Mouse (Mus musculus) left cerebral cortex, postnatal 14 days (tissue): ENCODE measurements around the gene Utp15. TPM values are rescaled to one million over a fixed set of nuclear protein-coding genes. Genes with fewer than 3 reads are reported as not detected.
A peak's percentile ranks its signal among the peaks of the same experiment; 100 is the strongest.

Source experiments
- DNase-seq, 2 experiments: peaks; one replicate each; pipeline ENCODE4 v3.0.0; 2021 to 2022; ENCODE audit warnings: low spot score in 2 of 2, mixed read lengths in 1 of 2
- intact Hi-C: fragments of 180-260 bp; cut with DNase I; formaldehyde crosslinking; loops from one replicate; pipeline ENCODE4 v1.15.1; 2025
- total RNA-seq, 2 experiments: library from RNA; stranded (reverse); gene quantifications; 2 replicates each; pipeline ENCODE4 v1.2.3; 2021

Utp15 gene
- total RNA-seq, 2 experiments from 2014 or later = 18.1 to 18.8 TPM

- intact Hi-C loops = loop anchor here (5.0 kb wide), 2 partner anchors 33 to 53 kb away; partner anchors contain the start of gene Btf3
Measured at GRCm38 (mm10) chr13:98264111-98264510, 1.3 kb upstream of the Utp15 start.

GRCm38 (mm10) chr13:98263458-98263987 is 682 bp upstream of the Utp15 start:
- intact Hi-C loops = loop anchor here (5.0 kb wide), 2 partner anchors 34 to 54 kb away; partner anchors contain the start of gene Btf3
- DNase-seq = no peak

More at GRCm38 (mm10) chr13:98264111-98264510, 1.3 kb upstream of the Utp15 start:
- no peak for DNase-seq

- DNase-seq = peak; percentile 78 to 91
- intact Hi-C loops = no loop called here
Measured at GRCm38 (mm10) chr13:98254921-98255320, 7.9 kb downstream of the Utp15 start.

GRCm38 (mm10) chr13:98249594-98249993 is 13.2 kb downstream of the Utp15 start:
- intact Hi-C loops = loop anchor here (10.0 kb wide), 1 partner anchor 1015 kb away; no protein-coding TSS in a partner anchor
- no peak for DNase-seq

- DNase-seq = no peak
- intact Hi-C loops = loop anchor here (10.0 kb wide), 1 partner anchor 1011 kb away; no protein-coding TSS in a partner anchor
Measured at GRCm38 (mm10) chr13:98245386-98245785, 17.5 kb downstream of the Utp15 start.

GRCm38 (mm10) chr13:98244571-98245350 is 18.1 kb downstream of the Utp15 start:
- intact Hi-C loops = loop anchor here (10.0 kb wide), 1 partner anchor 1010 kb away; no protein-coding TSS in a partner anchor
- DNase-seq = no peak

GRCm38 (mm10) chr13:98241531-98242282 is 21.1 kb downstream of the Utp15 start:
- no peak for DNase-seq
- intact Hi-C loops = loop anchor here (10.0 kb wide), 1 partner anchor 1007 kb away; no protein-coding TSS in a partner anchor

- intact Hi-C loops = loop anchor here (1.0 to 10.0 kb wide), 3 partner anchors 209 to 1005 kb away; no protein-coding TSS in a partner anchor
Measured at GRCm38 (mm10) chr13:98239978-98240641, 22.7 kb downstream of the Utp15 start.

GRCm38 (mm10) chr13:98235451-98235850 is 27.4 kb downstream of the Utp15 start:
- intact Hi-C loops = loop anchor here (10.0 kb wide), 1 partner anchor 291 kb away; no protein-coding TSS in a partner anchor
- DNase-seq = peak in 1 of 2 experiments; percentile 54

More at GRCm38 (mm10) chr13:98239978-98240641, 22.7 kb downstream of the Utp15 start:
- peak; percentile 85 to 91 for DNase-seq

GRCm38 (mm10) chr13:98230511-98230910 is 32.3 kb downstream of the Utp15 start:
- intact Hi-C loops = loop anchor here (10.0 kb wide), 1 partner anchor 286 kb away; no protein-coding TSS in a partner anchor
- no peak for DNase-seq

GRCm38 (mm10) chr13:98226225-98226624 is 36.6 kb downstream of the Utp15 start:
- intact Hi-C loops = no loop called here
- DNase-seq = no peak

GRCm38 (mm10) chr13:98222848-98223247 is 40.0 kb downstream of the Utp15 start:
- intact Hi-C loops = loop anchor here (5.0 kb wide), 1 partner anchor 191 kb away; no protein-coding TSS in a partner anchor
- no peak for DNase-seq

GRCm38 (mm10) chr13:98210137-98210536 is 52.7 kb downstream of the Utp15 start:
- DNase-seq = no peak
- intact Hi-C loops = no loop called here

- peak; percentile 57 to 62 for DNase-seq
- intact Hi-C loops = loop anchor here (5.0 kb wide), 1 partner anchor 177 kb away; no protein-coding TSS in a partner anchor
Measured at GRCm38 (mm10) chr13:98208842-98209241, 54.0 kb downstream of the Utp15 start.

- intact Hi-C loops = loop anchor here (5.0 kb wide), 1 partner anchor 174 kb away; no protein-coding TSS in a partner anchor
- DNase-seq = no peak
Measured at GRCm38 (mm10) chr13:98206546-98206870, 56.3 kb downstream of the Utp15 start.

GRCm38 (mm10) chr13:98205771-98206545 is 56.9 kb downstream of the Utp15 start, which contains the start of gene Arhgef28:
Gene Arhgef28, minus strand, starts transcription at chr13:98206439.
- intact Hi-C loops = loop anchor here (5.0 kb wide), 1 partner anchor 174 kb away; no protein-coding TSS in a partner anchor
- DNase-seq = peak in 1 of 2 experiments; percentile 46

- no peak for DNase-seq
- intact Hi-C loops = loop anchor here (5.0 kb wide), 1 partner anchor 173 kb away; no protein-coding TSS in a partner anchor
Measured at GRCm38 (mm10) chr13:98205111-98205510, 57.7 kb downstream of the Utp15 start.

GRCm38 (mm10) chr13:98204371-98204770 is 58.5 kb downstream of the Utp15 start:
- DNase-seq = no peak
- intact Hi-C loops = no loop called here
